Mouse (Mus musculus): ENCODE measurements around the gene M6pr. TPM values are rescaled to one million over a fixed set of nuclear protein-coding genes. Genes with fewer than 3 reads are reported as not detected.

M6pr gene
- total RNA-seq, 2 experiments from 2014 or later, result 45.1 to 46.1 TPM

Other genes starting within 250 kb of the M6pr start
- gene Klrg1, start 25.8 kb upstream of the M6pr start, total RNA-seq (2021), result under 1 TPM; 0.24 to 0.32 TPM
- 10 to 100 TPM; 69.0 to 76.4 TPM for gene Phc1, start 31.8 kb downstream of the M6pr start, total RNA-seq (2021)
- 100 to 1,000 TPM; 249 to 260 TPM for gene Rimklb, start 190.0 kb downstream of the M6pr start, total RNA-seq (2021)
- gene Mfap5, start 197.1 kb downstream of the M6pr start, total RNA-seq (2021), result 1 to 10 TPM in 1 of 2 experiments, under 1 TPM in 1; 0.99 to 2.0 TPM
- not detected for gene Aicda, start 245.1 kb downstream of the M6pr start, total RNA-seq (2021)